In the genomic region with DNA sequence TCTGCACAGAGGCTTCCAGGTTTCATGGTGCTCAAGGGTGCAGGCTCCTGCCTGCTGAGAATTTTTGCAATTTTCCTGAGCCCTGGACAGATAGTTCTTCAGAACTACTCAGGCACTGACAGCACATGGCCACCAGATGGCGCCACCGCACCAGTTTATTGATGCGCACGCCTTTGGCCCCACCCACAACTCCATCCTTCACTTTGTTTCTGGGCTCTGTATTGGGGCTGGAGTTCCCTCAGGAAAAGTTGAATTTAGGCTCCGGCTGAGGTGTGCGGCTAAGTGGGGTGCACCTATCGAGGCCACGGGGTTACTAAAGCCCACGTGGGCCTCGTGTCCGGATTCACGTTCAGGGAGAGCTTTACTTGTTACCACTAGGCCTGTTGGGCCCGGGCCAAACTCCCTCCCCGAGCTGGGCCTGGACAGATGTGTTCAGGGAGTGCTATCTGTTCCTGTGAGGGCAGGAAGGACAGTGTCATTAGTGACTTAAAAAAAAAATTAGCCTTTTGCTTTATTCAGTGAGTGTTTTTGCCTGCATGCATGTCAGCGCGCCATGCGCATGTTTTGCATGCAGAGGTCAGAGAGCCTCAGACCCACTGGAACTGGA, we compare ENCODE assay signal across 8 mouse cellular contexts. TPM values are rescaled to one million over a fixed set of nuclear protein-coding genes. Genes with fewer than 3 reads are reported as not detected.
A peak's percentile ranks its signal among the peaks of the same experiment; 100 is the strongest.
DNase-seq lines count a peak whose midpoint lies in the region; ATAC-seq lines count a peak whose summit lies in the region.

No protein-coding gene starts in this region.

- H3K27ac ChIP-seq in brown adipose tissue, adult 24 weeks (replicated peaks; ENCODE audit: low read depth, low read length), result no peak overlapping the region
- H3K27ac ChIP-seq in heart, embryonic 12.5 days (ENCODE audit: poor library complexity, severe bottlenecking), result no peak overlapping the region
- no peak overlapping the region for H3K27ac ChIP-seq in kidney, embryonic 16.5 days (ENCODE audit: low read length)
- H3K27ac ChIP-seq in liver, embryonic 11.5 days (ENCODE audit: low read depth, low read length), result no peak overlapping the region
- no peak overlapping the region for H3K27ac ChIP-seq in stomach, embryonic 14.5 days (ENCODE audit: low read length)

- peak; percentile 46 to 70 for DNase-seq in CD8-positive naive resting alpha-beta T cell, adult 2 months (ENCODE audit: low read depth in 2 of 2, low spot score in 2 of 2)
- DNase-seq in liver, embryonic 11.5 days (ENCODE audit: low spot score), result peak; percentile 73
- DNase-seq in neural tube, embryonic 10.5 days (ENCODE audit: extremely low spot score, low spot score), result peak; percentile 85

- ATAC-seq in erythroid progenitor cell, adult 5-6 weeks (replicated peaks; ENCODE audit: low FRiP score, poor library complexity, severe bottlenecking), result peak; percentile 70
- peak; percentile 44; the same call in 1 of the 2 replicates for ATAC-seq in heart, embryonic 12.5 days (ENCODE audit: insufficient number of reproducible peaks, low FRiP score)
- ATAC-seq in kidney, embryonic 16.5 days (ENCODE audit: low FRiP score, low TSS enrichment), result peak; percentile 66; the same call in 1 of the 2 replicates
- ATAC-seq in liver, embryonic 11.5 days (replicated peaks; ENCODE audit: low FRiP score), result peak; percentile 49
- peak; percentile 57; the same call in 1 of the 2 replicates for ATAC-seq in stomach, embryonic 14.5 days (ENCODE audit: insufficient number of reproducible peaks, insufficient read depth, low FRiP score, low read depth)

- H3K9me3 ChIP-seq in heart, embryonic 12.5 days (replicated peaks), result no peaks in the 10 kb centered on the region
- no peaks in the 10 kb centered on the region for H3K9me3 ChIP-seq in kidney, embryonic 16.5 days (ENCODE audit: low read length)
- no peaks in the 10 kb centered on the region for H3K9me3 ChIP-seq in liver, embryonic 11.5 days (ENCODE audit: control insufficient read depth, low read length)
- no peaks in the 10 kb centered on the region for H3K9me3 ChIP-seq in stomach, embryonic 14.5 days (ENCODE audit: control insufficient read depth, low read depth, low read length)

- peak overlapping the region; percentile 41; the same call in 1 of the 2 replicates for H3K9ac ChIP-seq in heart, embryonic 12.5 days
- H3K9ac ChIP-seq in kidney, embryonic 16.5 days (replicated peaks; ENCODE audit: low read length), result peak overlapping the region; percentile 50; the same call in 1 of the 2 replicates
- no peak overlapping the region for H3K9ac ChIP-seq in liver, embryonic 11.5 days (ENCODE audit: low read depth, low read length)
- H3K9ac ChIP-seq in stomach, embryonic 14.5 days (replicated peaks; ENCODE audit: low read depth, low read length), result no peak overlapping the region

- no peaks in the 10 kb centered on the region for H3K27me3 ChIP-seq in heart, embryonic 12.5 days (replicated peaks)
- H3K27me3 ChIP-seq in kidney, embryonic 16.5 days (ENCODE audit: insufficient read depth, low read length), result no peaks in the 10 kb centered on the region
- H3K27me3 ChIP-seq in liver, embryonic 11.5 days (replicated peaks; ENCODE audit: control insufficient read depth, insufficient read depth, low read length), result no peaks in the 10 kb centered on the region
- no peaks in the 10 kb centered on the region for H3K27me3 ChIP-seq in stomach, embryonic 14.5 days (ENCODE audit: control insufficient read depth, insufficient read depth, low read length)

- H3K36me3 ChIP-seq in heart, embryonic 12.5 days, result peaks cover 15% of the 10 kb centered on the region
- H3K36me3 ChIP-seq in kidney, embryonic 16.5 days (ENCODE audit: insufficient read depth, low read length), result no peaks in the 10 kb centered on the region
- H3K36me3 ChIP-seq in liver, embryonic 11.5 days (ENCODE audit: control insufficient read depth, insufficient read depth, low read length), result peaks cover 5% of the 10 kb centered on the region; the same call in 1 of the 2 replicates
- H3K36me3 ChIP-seq in stomach, embryonic 14.5 days (ENCODE audit: control insufficient read depth, insufficient read depth, low read length), result no peaks in the 10 kb centered on the region

- WGBS in heart, embryonic 12.5 days, result 31% methylated on average over 17 of the region's 17 CpGs
- 28% methylated on average over 17 of the region's 17 CpGs for WGBS in kidney, embryonic 16.5 days
- 36% methylated on average over 17 of the region's 17 CpGs for WGBS in liver, embryonic 11.5 days
- WGBS in stomach, embryonic 14.5 days, result 26% methylated on average over 17 of the region's 17 CpGs

- no peaks in the 10 kb centered on the region for H3K4me1 ChIP-seq in brown adipose tissue, adult 24 weeks (ENCODE audit: control insufficient read depth, insufficient read depth, insufficient read length, low read length)
- peaks cover 10% of the 10 kb centered on the region for H3K4me1 ChIP-seq in heart, embryonic 12.5 days (replicated peaks)
- H3K4me1 ChIP-seq in kidney, embryonic 16.5 days (ENCODE audit: insufficient read depth, low read length), result 0 out of 2 replicates have a peak, but pooled peaks cover 5% of the 10 kb centered on the region
- H3K4me1 ChIP-seq in liver, embryonic 11.5 days (replicated peaks; ENCODE audit: control insufficient read depth, insufficient read depth, low read length), result peaks cover 2% of the 10 kb centered on the region; the same call in 1 of the 2 replicates
- no peaks in the 10 kb centered on the region for H3K4me1 ChIP-seq in stomach, embryonic 14.5 days (ENCODE audit: control insufficient read depth, insufficient read depth, low read length)

- H3K4me2 ChIP-seq in heart, embryonic 12.5 days, result peak overlapping the region; percentile 51
- H3K4me2 ChIP-seq in kidney, embryonic 16.5 days (replicated peaks; ENCODE audit: low read depth, low read length), result peak overlapping the region; percentile 43
- H3K4me2 ChIP-seq in liver, embryonic 11.5 days, result peak overlapping the region; percentile 12; the same call in 1 of the 2 replicates
- 0 out of 2 replicates have a peak overlapping the region, but pooled peaks have one; percentile 26 for H3K4me2 ChIP-seq in stomach, embryonic 14.5 days (replicated peaks; ENCODE audit: low read depth, low read length)

- 0 out of 2 replicates have a peak overlapping the region, but pooled peaks have one; percentile 5 for H3K4me3 ChIP-seq in brown adipose tissue, adult 24 weeks (ENCODE audit: insufficient read depth, low read depth, low read length)
- H3K4me3 ChIP-seq in heart, embryonic 12.5 days, result no peak overlapping the region
- no peak overlapping the region for H3K4me3 ChIP-seq in kidney, embryonic 16.5 days (ENCODE audit: low read length)
- no peak overlapping the region for H3K4me3 ChIP-seq in liver, embryonic 11.5 days (ENCODE audit: low read depth, low read length)
- peak overlapping the region; percentile 6; the same call in 1 of the 2 replicates for H3K4me3 ChIP-seq in stomach, embryonic 14.5 days (ENCODE audit: low read depth, low read length)

RNA-seq across cellular contexts. Expression of a gene that starts 15.2 kb away (rescaled TPM):
- polyA plus RNA-seq in brown adipose tissue, adult 24 weeks (2012; ENCODE audit: insufficient read depth, insufficient read length, missing spikeins), result 3.4 and 5.6 TPM in 2 replicates
- total RNA-seq in erythroid progenitor cell, adult 5-6 weeks (2015; ENCODE audit: low replicate concordance), result 5.0 and 14.8 TPM in 2 replicates
- 2.6 and 10.1 TPM in 2 replicates for total RNA-seq in erythroid progenitor cell, adult 5-6 weeks (2017; ENCODE audit: low replicate concordance)
- 7.3 and 9.9 TPM in 2 replicates for polyA plus RNA-seq in heart, embryonic 12.5 days (2016; fragmentation: Nextera tagmentation; extraction: Ambion mirVana)
- 13.2 and 13.8 TPM in 2 replicates for polyA plus RNA-seq in kidney, embryonic 16.5 days (2015; fragmentation: Nextera tagmentation; extraction: Ambion mirVana)
- 11.7 and 11.9 TPM in 2 replicates for polyA plus RNA-seq in liver, embryonic 11.5 days (2014; fragmentation: Nextera tagmentation; extraction: Ambion mirVana)
- polyA plus RNA-seq in stomach, embryonic 14.5 days (2014; fragmentation: Nextera tagmentation; extraction: Ambion mirVana), result 11.0 and 11.8 TPM in 2 replicates

RNA-seq across cellular contexts. Expression of a gene that starts 50.9 kb away (rescaled TPM):
- not detected in 2 replicates for polyA plus RNA-seq in brown adipose tissue, adult 24 weeks (2012; ENCODE audit: insufficient read depth, insufficient read length, missing spikeins)
- total RNA-seq in erythroid progenitor cell, adult 5-6 weeks (2015; ENCODE audit: low replicate concordance), result not detected in 2 replicates
- total RNA-seq in erythroid progenitor cell, adult 5-6 weeks (2017; ENCODE audit: low replicate concordance), result not detected in 2 replicates
- 0.24 and 0.33 TPM in 2 replicates for polyA plus RNA-seq in heart, embryonic 12.5 days (2016; fragmentation: Nextera tagmentation; extraction: Ambion mirVana)
- 0.05 and 0.12 TPM in 2 replicates for polyA plus RNA-seq in kidney, embryonic 16.5 days (2015; fragmentation: Nextera tagmentation; extraction: Ambion mirVana)
- 0.19 TPM in 1 of 2 replicates, not detected in the other for polyA plus RNA-seq in liver, embryonic 11.5 days (2014; fragmentation: Nextera tagmentation; extraction: Ambion mirVana)
- 0.07 and 0.27 TPM in 2 replicates for polyA plus RNA-seq in stomach, embryonic 14.5 days (2014; fragmentation: Nextera tagmentation; extraction: Ambion mirVana)

Comparison
In these comparisons a context has a peak if more than half of its experiments do, and no peak if none do; other contexts are left out.
1. H3K4me3 ChIP-seq: peak in brown adipose tissue, adult 24 weeks (single experiment) and stomach, embryonic 14.5 days (single experiment); none in heart, embryonic 12.5 days (single experiment), kidney, embryonic 16.5 days (single experiment) and liver, embryonic 11.5 days (single experiment).
2. H3K9ac ChIP-seq: peak in heart, embryonic 12.5 days (single experiment) and kidney, embryonic 16.5 days (single experiment); none in liver, embryonic 11.5 days (single experiment) and stomach, embryonic 14.5 days (single experiment).
3. Peak in every context shown above with its lines, with median percentiles within 50 percentile points of each other: DNase-seq, ATAC-seq and H3K4me2 ChIP-seq.